Mouse (Mus musculus): ENCODE measurements around the gene Mical2. TPM values are rescaled to one million over a fixed set of nuclear protein-coding genes. Genes with fewer than 3 reads are reported as not detected.

The Mical2 gene
- polyA plus RNA-seq, 1 experiment = 173 TPM

- WGBS = 47% methylated on average over 8 of the region's 8 CpGs
- no peaks in the 10 kb centered on the region for H3K27me3 ChIP-seq (ENCODE audit: control insufficient read depth, insufficient read depth, low read length)
- H3K4me3 ChIP-seq (replicated peaks; ENCODE audit: insufficient read depth, low read depth, low read length) = no peak overlapping the region
- no peak overlapping the region for H3K27ac ChIP-seq (ENCODE audit: insufficient read depth, low read length)
- TF ChIP-seq POLR2A (IDR thresholded peaks at IDR 0.05; ENCODE audit: borderline replicate concordance, insufficient read depth, low read length) = no peak
- TF ChIP-seq CTCF (IDR thresholded peaks at IDR 0.05; ENCODE audit: borderline replicate concordance, insufficient read depth, low read depth, low read length) = peak; percentile 80
- peaks cover 19% of the 10 kb centered on the region for H3K4me1 ChIP-seq (ENCODE audit: control insufficient read depth, insufficient read depth, low read length)
- peak in 1 of 2 experiments; percentile 59 for DNase-seq
Measured at GRCm38 (mm10) chr7:112212921-112213721, 12.5 kb upstream of the Mical2 start.

- no peak for DNase-seq
- no peak overlapping the region for H3K4me3 ChIP-seq (replicated peaks; ENCODE audit: insufficient read depth, low read depth, low read length)
- 81% methylated on average over 3 of the region's 3 CpGs for WGBS
- H3K27ac ChIP-seq (ENCODE audit: insufficient read depth, low read length) = no peak overlapping the region
- H3K4me1 ChIP-seq (ENCODE audit: control insufficient read depth, insufficient read depth, low read length) = peaks cover 10% of the 10 kb centered on the region
- TF ChIP-seq POLR2A (IDR thresholded peaks at IDR 0.05; ENCODE audit: borderline replicate concordance, insufficient read depth, low read length) (no peak), CTCF (IDR thresholded peaks at IDR 0.05; ENCODE audit: borderline replicate concordance, insufficient read depth, low read depth, low read length) (no peak)
- no peaks in the 10 kb centered on the region for H3K27me3 ChIP-seq (ENCODE audit: control insufficient read depth, insufficient read depth, low read length)
Measured at GRCm38 (mm10) chr7:112215871-112216270, 9.8 kb upstream of the Mical2 start.

GRCm38 (mm10) chr7:112216720-112217119, 8.9 kb upstream of the Mical2 start:
- no peak overlapping the region for H3K4me3 ChIP-seq (replicated peaks; ENCODE audit: insufficient read depth, low read depth, low read length)
- DNase-seq = no peak
- TF ChIP-seq POLR2A (IDR thresholded peaks at IDR 0.05; ENCODE audit: borderline replicate concordance, insufficient read depth, low read length) = no peak
- no peak for TF ChIP-seq CTCF (IDR thresholded peaks at IDR 0.05; ENCODE audit: borderline replicate concordance, insufficient read depth, low read depth, low read length)
- H3K27me3 ChIP-seq (ENCODE audit: control insufficient read depth, insufficient read depth, low read length) = no peaks in the 10 kb centered on the region
- WGBS = 88% methylated on average over 5 of the region's 5 CpGs
- H3K27ac ChIP-seq (ENCODE audit: insufficient read depth, low read length) = no peak overlapping the region
- peaks cover 10% of the 10 kb centered on the region for H3K4me1 ChIP-seq (ENCODE audit: control insufficient read depth, insufficient read depth, low read length)

GRCm38 (mm10) chr7:112217208-112217607, 8.4 kb upstream of the Mical2 start:
- DNase-seq = no peak
- Histone ChIP-seq H3K27ac (ENCODE audit: insufficient read depth, low read length) (no peak overlapping the region), H3K4me1 (ENCODE audit: control insufficient read depth, insufficient read depth, low read length) (peaks cover 10% of the 10 kb centered on the region), H3K4me3 (replicated peaks; ENCODE audit: insufficient read depth, low read depth, low read length) (no peak overlapping the region), H3K27me3 (ENCODE audit: control insufficient read depth, insufficient read depth, low read length) (no peaks in the 10 kb centered on the region)
- WGBS = 84% methylated on average over 6 of the region's 6 CpGs
- TF ChIP-seq CTCF (IDR thresholded peaks at IDR 0.05; ENCODE audit: borderline replicate concordance, insufficient read depth, low read depth, low read length) = no peak
- no peak for TF ChIP-seq POLR2A (IDR thresholded peaks at IDR 0.05; ENCODE audit: borderline replicate concordance, insufficient read depth, low read length)

GRCm38 (mm10) chr7:112222733-112223524, 2.7 kb upstream of the Mical2 start:
- peak; percentile 68 to 81 for DNase-seq
- Histone ChIP-seq H3K4me3 (replicated peaks; ENCODE audit: insufficient read depth, low read depth, low read length) (no peak overlapping the region), H3K27me3 (ENCODE audit: control insufficient read depth, insufficient read depth, low read length) (no peaks in the 10 kb centered on the region), H3K4me1 (ENCODE audit: control insufficient read depth, insufficient read depth, low read length) (peaks cover 26% of the 10 kb centered on the region), H3K27ac (ENCODE audit: insufficient read depth, low read length) (peak overlapping the region; percentile 62)
- TF ChIP-seq CTCF (IDR thresholded peaks at IDR 0.05; ENCODE audit: borderline replicate concordance, insufficient read depth, low read depth, low read length) (no peak), POLR2A (IDR thresholded peaks at IDR 0.05; ENCODE audit: borderline replicate concordance, insufficient read depth, low read length) (no peak)
- WGBS = 30% methylated on average over 7 of the region's 7 CpGs

GRCm38 (mm10) chr7:112224854-112225253, 802 bp upstream of the Mical2 start:
- H3K4me1 ChIP-seq (ENCODE audit: control insufficient read depth, insufficient read depth, low read length) = peaks cover 36% of the 10 kb centered on the region
- TF ChIP-seq CTCF (IDR thresholded peaks at IDR 0.05; ENCODE audit: borderline replicate concordance, insufficient read depth, low read depth, low read length) (no peak), POLR2A (IDR thresholded peaks at IDR 0.05; ENCODE audit: borderline replicate concordance, insufficient read depth, low read length) (no peak)
- H3K27me3 ChIP-seq (ENCODE audit: control insufficient read depth, insufficient read depth, low read length) = no peaks in the 10 kb centered on the region
- DNase-seq = peak in 1 of 2 experiments; percentile 36
- 86% methylated on average over 12 of the region's 12 CpGs for WGBS
- H3K27ac ChIP-seq (ENCODE audit: insufficient read depth, low read length) = 0 out of 2 replicates have a peak overlapping the region, but pooled peaks have one; percentile 61
- H3K4me3 ChIP-seq (replicated peaks; ENCODE audit: insufficient read depth, low read depth, low read length) = no peak overlapping the region

GRCm38 (mm10) chr7:112226446-112227265, 1.0 kb downstream of the Mical2 start:
- TF ChIP-seq CTCF (IDR thresholded peaks at IDR 0.05; ENCODE audit: borderline replicate concordance, insufficient read depth, low read depth, low read length) = peak; percentile 19; the same call in 1 of the 2 replicates
- TF ChIP-seq POLR2A (IDR thresholded peaks at IDR 0.05; ENCODE audit: borderline replicate concordance, insufficient read depth, low read length) = no peak
- H3K27ac ChIP-seq (ENCODE audit: insufficient read depth, low read length) = peak overlapping the region; percentile 93
- peak overlapping the region; percentile 84 for H3K4me3 ChIP-seq (replicated peaks; ENCODE audit: insufficient read depth, low read depth, low read length)
- no peaks in the 10 kb centered on the region for H3K27me3 ChIP-seq (ENCODE audit: control insufficient read depth, insufficient read depth, low read length)
- peaks cover 45% of the 10 kb centered on the region for H3K4me1 ChIP-seq (ENCODE audit: control insufficient read depth, insufficient read depth, low read length)
- 2% methylated on average over 24 of the region's 24 CpGs for WGBS
- DNase-seq = peak; percentile 56 to 67
